Mouse (Mus musculus) cortical plate, adult 2 months (tissue): Measurements from ENCODE around the gene Tmub2. TPM values are rescaled to one million over a fixed set of nuclear protein-coding genes. Genes with fewer than 3 reads are reported as not detected.

ENCODE experiments used
- H3K27ac ChIP-seq: fragments of 200-500 bp; 2 replicates; pipeline ENCODE4 v1.5.1; 2012; ENCODE audit warnings: low read length, control low read depth, inconsistent platforms; ENCODE audit not compliant: insufficient read depth
- H3K4me1 ChIP-seq: fragments of 200-500 bp; 2 replicates; pipeline ENCODE4 v1.6.1; 2011; ENCODE audit warnings: low read length; ENCODE audit not compliant: control insufficient read depth, insufficient read depth
- H3K4me3 ChIP-seq: fragments of 200-500 bp; 2 replicates; pipeline ENCODE4 v1.5.1; 2011; ENCODE audit warnings: mild to moderate bottlenecking, low read length, control low read depth; ENCODE audit not compliant: insufficient read depth
- CTCF ChIP-seq: fragments of 200-500 bp; IDR thresholded peaks from 2 replicates; pipeline ENCODE4 v1.5.1; 2011; ENCODE audit warnings: mild to moderate bottlenecking, control low read depth, low read length; ENCODE audit not compliant: insufficient read depth; ENCODE audit errors: extremely low read depth
- POLR2A ChIP-seq: fragments of 200-500 bp; IDR thresholded peaks from 2 replicates; pipeline ENCODE4 v1.6.1; 2011; ENCODE audit warnings: mild to moderate bottlenecking, low read length, control low read depth; ENCODE audit not compliant: insufficient read depth; ENCODE audit errors: extremely low read depth
- polyA plus RNA-seq: library from polyadenylated mRNA; depleted of rRNA; stranded (reverse); fragments of >200 nt; gene quantifications from 2 replicates; pipeline ENCODE4 v1.2.3, GENCODE M21; 2012

Tmub2 gene
- polyA plus RNA-seq, 1 experiment: 95.3 TPM

GRCm38 (mm10) chr11:102314321-102314720 lies 29.6 kb downstream of the Tmub2 start:
- no peak for TF ChIP-seq CTCF
- no peak for TF ChIP-seq POLR2A
- Histone ChIP-seq H3K4me1 (0 out of 2 replicates have a peak, but pooled peaks cover 3% of the 10 kb centered on the region), H3K4me3 (no peak overlapping the region), H3K27ac (no peak overlapping the region)

- H3K27ac ChIP-seq: peak overlapping the region; percentile 27; the same call in 1 of the 2 replicates
- peak overlapping the region; percentile 55 for H3K4me3 ChIP-seq
- H3K4me1 ChIP-seq: 0 out of 2 replicates have a peak, but pooled peaks cover 1% of the 10 kb centered on the region
- no peak for TF ChIP-seq POLR2A
- TF ChIP-seq CTCF: no peak
These were observed 31.2 kb downstream of the Tmub2 start for GRCm38 (mm10) chr11:102315690-102316571.

GRCm38 (mm10) chr11:102316572-102317297 lies 32.0 kb downstream of the Tmub2 start:
- no peak for TF ChIP-seq CTCF
- TF ChIP-seq POLR2A: no peak
- Histone ChIP-seq H3K27ac (peak overlapping the region; percentile 100), H3K4me3 (peak overlapping the region; percentile 55), H3K4me1 (0 out of 2 replicates have a peak, but pooled peaks cover 1% of the 10 kb centered on the region)

- Histone ChIP-seq H3K4me1 (0 out of 2 replicates have a peak, but pooled peaks cover 1% of the 10 kb centered on the region), H3K4me3 (peak overlapping the region; percentile 55), H3K27ac (peak overlapping the region; percentile 100)
- TF ChIP-seq CTCF: no peak
- TF ChIP-seq POLR2A: no peak
These were observed 32.7 kb downstream of the Tmub2 start for GRCm38 (mm10) chr11:102317298-102317900.

GRCm38 (mm10) chr11:102317901-102318575 lies 33.3 kb downstream of the Tmub2 start:
- Histone ChIP-seq H3K27ac (peak overlapping the region; percentile 99), H3K4me1 (0 out of 2 replicates have a peak, but pooled peaks cover 1% of the 10 kb centered on the region), H3K4me3 (peak overlapping the region; percentile 55)
- no peak for TF ChIP-seq CTCF
- TF ChIP-seq POLR2A: no peak

GRCm38 (mm10) chr11:102318576-102319409 lies 34.1 kb downstream of the Tmub2 start:
- Histone ChIP-seq H3K27ac (peak overlapping the region; percentile 99), H3K4me3 (peak overlapping the region; percentile 55)
- no peak for TF ChIP-seq POLR2A
- TF ChIP-seq CTCF: no peak

DNA sequence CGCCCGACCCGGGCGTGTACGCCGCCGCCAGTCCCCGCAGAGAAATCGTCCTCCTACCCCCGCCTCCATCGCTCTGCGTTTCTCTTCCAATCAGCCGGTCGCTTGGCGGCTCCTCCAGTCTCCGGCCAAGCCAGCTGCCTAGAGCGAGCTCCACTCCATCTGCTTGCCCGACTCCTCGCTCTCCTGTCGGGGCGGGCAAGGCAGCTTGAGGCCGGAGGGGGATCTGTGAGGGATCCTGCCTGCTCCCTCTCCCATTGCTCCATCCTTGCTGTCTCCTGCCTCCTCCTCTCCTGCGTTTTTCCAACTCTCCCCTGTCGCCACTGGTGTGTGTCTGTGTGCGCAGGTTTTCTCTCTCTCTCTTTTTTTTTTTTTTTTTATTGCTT lies 34.7 kb downstream of the Tmub2 start, which contains the start of gene Ubtf:
TSS of gene Ubtf (minus strand) at position 333 of the 383 bp plus-strand sequence.
- H3K4me3 ChIP-seq: peak within 1 kb of the TSS; percentile 55
- 0 out of 2 replicates have a peak, but pooled peaks cover 1% of the 10 kb centered on the region for H3K4me1 ChIP-seq
- TF ChIP-seq CTCF: no peak
- peak; percentile 55; the same call in 1 of the 2 replicates for TF ChIP-seq POLR2A
- peak within 1 kb of the TSS; percentile 99 for H3K27ac ChIP-seq

More at GRCm38 (mm10) chr11:102318576-102319409, 34.1 kb downstream of the Tmub2 start:
- H3K4me1 ChIP-seq: 0 out of 2 replicates have a peak, but pooled peaks cover 1% of the 10 kb centered on the region
